ENCODE assay signal across 8 mouse cellular contexts in genomic region chr17:23677236-23677679, GRCm38 (mm10). TPM values are rescaled to one million over a fixed set of nuclear protein-coding genes. Genes with fewer than 3 reads are reported as not detected.
DNase-seq lines count a peak whose midpoint lies in the region; ATAC-seq lines count a peak whose summit lies in the region.

Tnfrsf12a (minus strand) TSS chr17:23677468.

- peak within 1 kb of the TSS; percentile 44 for H3K4me3 ChIP-seq in embryonic facial prominence, embryonic 11.5 days (ENCODE audit: low read depth, low read length)

- no peaks in the 10 kb centered on the region for H3K36me3 ChIP-seq in embryonic facial prominence, embryonic 11.5 days (replicated peaks; ENCODE audit: control insufficient read depth, insufficient read depth, low read depth, low read length)

- H3K27ac ChIP-seq in embryonic facial prominence, embryonic 11.5 days (replicated peaks; ENCODE audit: low read depth, low read length): no peak within 1 kb of the TSS

- H3K4me1 ChIP-seq in embryonic facial prominence, embryonic 11.5 days (ENCODE audit: control insufficient read depth, insufficient read depth, low read length): peaks cover 3% of the 10 kb centered on the region; the same call in 1 of the 2 replicates

- DNase-seq in 3134 (ENCODE audit: extremely low read depth, insufficient read length, low spot score) (peak; percentile 99), liver (peak; percentile 82)
- peak; percentile 92 for DNase-seq in adrenal gland, postnatal 10 days
- peak; percentile 91 for DNase-seq in embryonic facial prominence, embryonic 11.5 days (ENCODE audit: low spot score)
- DNase-seq in heart, adult 11 months: peak; percentile 99
- DNase-seq in kidney, adult 18-20 months: peak; percentile 90
- DNase-seq in monocyte, adult 2 months (ENCODE audit: low read depth in 1 of 2, low spot score in 2 of 2): peak; percentile 42 to 79
- peak; percentile 63 to 70 for DNase-seq in spleen, postnatal 14 days (ENCODE audit: low spot score in 2 of 2)

- H3K4me2 ChIP-seq in embryonic facial prominence, embryonic 11.5 days (ENCODE audit: low read depth, low read length): peak within 1 kb of the TSS; percentile 92

- ATAC-seq in embryonic facial prominence, embryonic 11.5 days (replicated peaks; ENCODE audit: insufficient number of reproducible peaks, low FRiP score, low TSS enrichment, low read depth): no peak

- peaks cover 35% of the 10 kb centered on the region for H3K27me3 ChIP-seq in embryonic facial prominence, embryonic 11.5 days (ENCODE audit: control insufficient read depth, insufficient read depth, low read length)

- under 1% methylated on average over 34 of the region's 34 CpGs for WGBS in embryonic facial prominence, embryonic 11.5 days

- no peaks in the 10 kb centered on the region for H3K9me3 ChIP-seq in embryonic facial prominence, embryonic 11.5 days (replicated peaks; ENCODE audit: control insufficient read depth, low read length)

- H3K9ac ChIP-seq in embryonic facial prominence, embryonic 11.5 days (replicated peaks; ENCODE audit: low read length): peak within 1 kb of the TSS; percentile 54

RNA-seq across cellular contexts. Expression of gene Tnfrsf12a, which starts in this region (rescaled TPM):
- 10 to 100 TPM; 40.4 to 80.3 TPM for total RNA-seq in adrenal gland, postnatal 10 days (2021)
- polyA plus RNA-seq in embryonic facial prominence, embryonic 11.5 days (2014; fragmentation: Nextera tagmentation; extraction: Ambion mirVana): 5.8 and 6.8 TPM in 2 replicates
